Mouse (Mus musculus) forebrain, embryonic 14.5 days (tissue): ENCODE results near the gene Bcl2l10. TPM values are rescaled to one million over a fixed set of nuclear protein-coding genes. Genes with fewer than 3 reads are reported as not detected.
A peak's percentile ranks its signal among the peaks of the same experiment; 100 is the strongest.

Experiments
- ATAC-seq: fragments of 200-750 bp; cut with Nextera tagmentation; 2 replicates; pipeline ENCODE4 v1.8.0; 2017; ENCODE audit warnings: mild to moderate bottlenecking, moderate library complexity
- DNase-seq: peaks from one replicate; pipeline ENCODE4 v3.0.0-alpha.2; 2015; ENCODE audit warnings: low spot score
- H3K27ac ChIP-seq: fragments of 300-500 bp; sonication (generic); 2 replicates; pipeline ENCODE4 v1.5.1; 2014; ENCODE audit warnings: low read depth, mild to moderate bottlenecking, control low read depth, low read length, moderate library complexity
- H3K27me3 ChIP-seq: fragments of 300-500 bp; sonication (generic); replicated peaks from 2 replicates; pipeline ENCODE4 v1.6.1; 2014; ENCODE audit warnings: low read length, control low read depth, mixed read lengths; ENCODE audit not compliant: control insufficient read depth, insufficient read depth
- H3K36me3 ChIP-seq: fragments of 300-500 bp; sonication (generic); 2 replicates; pipeline ENCODE4 v1.6.1; 2014; ENCODE audit warnings: low read length, control low read depth; ENCODE audit not compliant: control insufficient read depth, insufficient read depth
- H3K4me1 ChIP-seq: fragments of 300-500 bp; sonication (generic); 2 replicates; pipeline ENCODE4 v1.6.1; 2014; ENCODE audit warnings: antibody characterized with exemption, low read length, control low read depth; ENCODE audit not compliant: control insufficient read depth, insufficient read depth
- H3K4me2 ChIP-seq: fragments of 300-500 bp; sonication (generic); 2 replicates; pipeline ENCODE4 v1.6.1; 2014; ENCODE audit warnings: mild to moderate bottlenecking, control low read depth, low read length
- H3K4me3 ChIP-seq: fragments of 300-500 bp; sonication (generic); 2 replicates; pipeline ENCODE4 v1.5.1; 2014; ENCODE audit warnings: low read depth, low read length, control low read depth
- H3K9ac ChIP-seq: fragments of 300-500 bp; sonication (generic); 2 replicates; pipeline ENCODE4 v1.6.1; 2014; ENCODE audit warnings: mild to moderate bottlenecking, low read length, control low read depth, moderate library complexity
- H3K9me3 ChIP-seq: fragments of 300-500 bp; sonication (generic); replicated peaks from 2 replicates; pipeline ENCODE4 v1.6.1; 2016; ENCODE audit warnings: low read length, control low read depth, mixed read lengths; ENCODE audit not compliant: control insufficient read depth
- WGBS: fragments of 180-500 bp; shearing (Covaris S2); extraction: QIAGEN DNeasy Blood & Tissue Kit; methylation state at CpG from one replicate; pipeline ENCODE4 v1.1.7; 2014; 5-methylcytosine and 5-hydroxymethylcytosine counted together
- polyA plus RNA-seq: library from polyadenylated mRNA; unstranded; fragments of >200 nt; fragmentation: Nextera tagmentation; extraction: Ambion mirVana; gene quantifications from 2 replicates; pipeline ENCODE4 v1.2.1, GENCODE M21; 2014

The Bcl2l10 gene
- polyA plus RNA-seq, 1 experiment from 2014 or later = not detected

GRCm38 (mm10) chr9:75400639-75401038 is 53.1 kb downstream of the Bcl2l10 start:
- no peak for DNase-seq

More at GRCm38 (mm10) chr9:75400639-75401038, 53.1 kb downstream of the Bcl2l10 start:
- Histone ChIP-seq H3K27ac (no peak overlapping the region), H3K4me2 (no peak overlapping the region), H3K36me3 (peaks cover 28% of the 10 kb centered on the region), H3K4me1 (peaks cover 3% of the 10 kb centered on the region; the same call in 1 of the 2 replicates), H3K27me3 (no peaks in the 10 kb centered on the region), H3K4me3 (no peak overlapping the region), H3K9ac (0 out of 2 replicates have a peak overlapping the region, but pooled peaks have one; percentile 3), H3K9me3 (no peaks in the 10 kb centered on the region)
- no peak for ATAC-seq
- 46% methylated on average over 5 of the region's 5 CpGs for WGBS

Other genes starting within 250 kb of the Bcl2l10 start
- gene Myo5c, start 115.7 kb upstream of the Bcl2l10 start, polyA plus RNA-seq = 0.10 and 0.14 TPM in 2 replicates
- gene Gnb5, start 41.5 kb upstream of the Bcl2l10 start, polyA plus RNA-seq = 53.2 and 57.5 TPM in 2 replicates
- gene Mapk6, start 62.2 kb downstream of the Bcl2l10 start, polyA plus RNA-seq = 140 and 141 TPM in 2 replicates
- gene Leo1, start 93.8 kb downstream of the Bcl2l10 start, polyA plus RNA-seq = 34.1 and 39.7 TPM in 2 replicates
- 92.4 and 104 TPM in 2 replicates for gene Tmod3, start 211.9 kb downstream of the Bcl2l10 start, polyA plus RNA-seq